Mouse (Mus musculus) myocyte (in vitro differentiated cells): ENCODE results near the gene Gm14412.
"Not testable (repeated sequence)": the region's sequence is repeated elsewhere in the genome, so short reads cannot be mapped to it uniquely, and the experiment has no call there.

Source experiments
- CEBPB ChIP-seq: IDR thresholded peaks from 2 replicates; pipeline ENCODE4 v1.6.1; 2011; ENCODE audit warnings: mild to moderate bottlenecking, moderate library complexity; ENCODE audit not compliant: poor library complexity, insufficient read depth, severe bottlenecking
- E2F4 ChIP-seq: IDR thresholded peaks from one replicate; pipeline ENCODE4 v1.6.1; 2011; ENCODE audit warnings: mild to moderate bottlenecking, control low read depth, moderate library complexity; ENCODE audit not compliant: insufficient read depth
- MAX ChIP-seq: IDR thresholded peaks from one replicate; pipeline ENCODE4 v1.6.1; 2011; ENCODE audit warnings: low read depth, mild to moderate bottlenecking, control low read depth
- MYOD1 ChIP-seq, 3 experiments: IDR thresholded peaks; one replicate each; pipeline ENCODE4 v1.6.1; 2011; ENCODE audit warnings: control low read depth in 2 of 3, low read depth in 2 of 3, mild to moderate bottlenecking in 2 of 3, moderate library complexity in 1 of 3; ENCODE audit not compliant: insufficient read length in 2 of 3, control insufficient read depth in 1 of 3
- MYOG ChIP-seq, 3 experiments: IDR thresholded peaks; one replicate each; pipeline ENCODE4 v1.6.1; 2011; ENCODE audit warnings: control low read depth in 2 of 3, low read depth in 2 of 3, mild to moderate bottlenecking in 2 of 3; ENCODE audit not compliant: insufficient read length in 2 of 3, control insufficient read depth in 1 of 3, insufficient read depth in 1 of 3
- POLR2A ChIP-seq: IDR thresholded peaks from one replicate; pipeline ENCODE4 v1.6.1; 2011; ENCODE audit warnings: low read depth, mild to moderate bottlenecking, control low read depth, moderate library complexity; ENCODE audit not compliant: insufficient read length
- POLR2AphosphoS2 ChIP-seq: IDR thresholded peaks from one replicate; pipeline ENCODE4 v1.6.1; 2011; ENCODE audit warnings: low read depth, control low read depth; ENCODE audit not compliant: insufficient read length
- REST ChIP-seq: IDR thresholded peaks from one replicate; pipeline ENCODE4 v1.6.1; 2011; ENCODE audit warnings: mild to moderate bottlenecking, control low read depth, moderate library complexity; ENCODE audit not compliant: insufficient read depth, insufficient read length
- TCF12 ChIP-seq: IDR thresholded peaks from one replicate; pipeline ENCODE4 v1.6.1; 2011; ENCODE audit warnings: mild to moderate bottlenecking, control low read depth; ENCODE audit not compliant: poor library complexity, insufficient read depth, severe bottlenecking
- TCF3 ChIP-seq: IDR thresholded peaks from one replicate; pipeline ENCODE4 v1.6.1; 2011; ENCODE audit warnings: low read depth, control low read depth; ENCODE audit not compliant: insufficient read length
- USF1 ChIP-seq: IDR thresholded peaks from one replicate; pipeline ENCODE4 v1.6.1; 2011; ENCODE audit warnings: low read depth, mild to moderate bottlenecking, control low read depth, moderate library complexity

DNA sequence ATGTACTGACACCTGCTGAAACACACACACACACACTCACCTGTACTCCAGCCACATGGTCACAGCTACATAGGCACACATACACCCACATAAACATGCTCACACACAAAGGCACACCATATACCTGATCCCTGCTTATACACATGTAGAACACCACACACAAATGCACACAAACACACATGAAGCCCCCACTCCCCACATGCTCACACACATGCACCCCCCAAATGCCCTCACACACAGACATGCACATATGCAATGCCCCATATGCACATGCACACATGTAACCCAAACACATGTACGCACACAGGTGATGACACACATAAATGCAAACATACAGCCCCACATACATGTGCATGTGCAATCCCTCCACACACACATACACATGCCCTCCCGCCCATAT lies 19.1 kb downstream of the Gm14412 start:
- TF ChIP-seq USF1; E2F4; MYOG (IDR thresholded peaks at IDR 0.05; ENCODE audit: control insufficient read depth in 1 of 3, insufficient read depth in 1 of 3, insufficient read length in 2 of 3, low read depth in 2 of 3); CEBPB; POLR2AphosphoS2; POLR2A; MAX; TCF12; MYOD1 (IDR thresholded peaks at IDR 0.05; ENCODE audit: control insufficient read depth in 1 of 3, insufficient read length in 2 of 3, low read depth in 2 of 3); REST; TCF3: not testable (repeated sequence)
